Mouse (Mus musculus) midbrain, embryonic 15.5 days (tissue): ENCODE data around the gene Adck1. TPM values are rescaled to one million over a fixed set of nuclear protein-coding genes. Genes with fewer than 3 reads are reported as not detected.

Experiments
- polyA plus RNA-seq: library from polyadenylated mRNA; unstranded; fragments of >200 nt; fragmentation: Nextera tagmentation; extraction: Ambion mirVana; gene quantifications from 2 replicates; pipeline ENCODE4 v1.2.1, GENCODE M21; 2015

The Adck1 gene
- polyA plus RNA-seq, 1 experiment from 2014 or later: 38.8 TPM

Other genes with a start within 250 kb of the Adck1 start
- not detected in 2 replicates for gene Gm10436, start 178.4 kb upstream of the Adck1 start, polyA plus RNA-seq
- gene Gm8332, start 110.5 kb upstream of the Adck1 start, polyA plus RNA-seq: not detected in 2 replicates
- gene Gm5662, start 86.1 kb upstream of the Adck1 start, polyA plus RNA-seq: not detected in 2 replicates
- not detected in 2 replicates for gene Gm5039, start 36.5 kb upstream of the Adck1 start, polyA plus RNA-seq